Mouse (Mus musculus) cerebellum, adult 11-12 months (tissue): ENCODE data around the gene Lpcat4.
A peak's percentile ranks its signal among the peaks of the same experiment; 100 is the strongest.

Experiments
- DNase-seq: peaks from one replicate; pipeline ENCODE4 v3.0.0; 2022

The Lpcat4 gene

DNA sequence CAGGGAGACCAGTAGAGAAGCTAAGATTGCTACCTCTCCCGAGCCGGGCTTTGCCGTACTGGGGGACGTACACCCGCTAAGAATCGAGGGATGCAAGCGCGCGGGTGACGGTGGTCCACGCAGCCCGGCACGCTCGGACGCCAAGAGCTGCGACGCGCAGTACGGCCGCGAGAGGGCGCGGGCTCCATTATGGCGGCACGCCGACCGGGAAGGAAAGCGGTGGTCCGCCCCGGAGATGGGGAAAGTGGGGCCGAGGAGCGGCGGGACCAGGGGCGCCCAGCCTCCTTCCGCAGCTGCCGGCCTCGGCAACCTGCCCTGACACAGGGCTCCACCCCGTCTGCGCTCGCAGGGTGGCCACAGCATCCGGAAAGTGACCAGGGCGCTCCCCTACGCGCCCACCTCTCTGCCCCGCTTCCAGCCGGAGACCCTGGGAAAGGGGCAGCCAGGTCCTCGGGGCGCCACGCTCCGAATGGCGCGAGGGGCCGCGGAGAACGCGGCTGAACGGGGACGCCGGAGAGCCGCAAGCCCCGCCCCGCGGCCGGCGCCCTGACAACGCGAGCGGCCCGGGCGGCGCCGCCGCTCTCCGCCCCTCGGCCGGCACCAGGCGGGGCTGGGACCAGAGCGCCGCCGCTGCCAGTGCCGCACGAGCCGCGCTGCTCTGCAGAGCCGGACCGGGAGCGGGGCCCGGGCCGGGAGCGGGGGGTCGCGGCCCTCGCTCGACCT is at the start of gene Lpcat4:
Gene Lpcat4, plus strand, starts transcription at position 257 of the 723 bp plus-strand sequence.
- DNase-seq, result peak; percentile 88

DNA sequence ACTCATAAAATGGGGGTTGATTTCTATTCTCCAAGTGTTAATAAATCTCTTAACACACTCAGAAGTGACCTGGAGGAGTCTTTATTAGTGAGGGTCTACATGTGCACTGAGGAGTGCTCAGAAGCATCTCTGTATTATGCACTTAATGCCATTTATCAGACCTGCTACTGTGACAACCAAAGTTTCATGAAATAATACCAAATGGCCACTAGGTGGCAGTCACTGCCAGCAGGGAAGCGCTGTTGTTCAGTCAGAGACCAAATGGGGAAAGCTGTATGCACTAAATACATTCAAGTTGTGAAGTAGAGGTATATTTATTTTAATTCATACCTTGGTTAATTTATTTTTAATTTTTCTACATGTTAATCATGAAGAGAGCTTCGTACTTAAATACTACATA is 42.4 kb upstream of the Lpcat4 start:
- DNase-seq, result peak; percentile 10

DNA sequence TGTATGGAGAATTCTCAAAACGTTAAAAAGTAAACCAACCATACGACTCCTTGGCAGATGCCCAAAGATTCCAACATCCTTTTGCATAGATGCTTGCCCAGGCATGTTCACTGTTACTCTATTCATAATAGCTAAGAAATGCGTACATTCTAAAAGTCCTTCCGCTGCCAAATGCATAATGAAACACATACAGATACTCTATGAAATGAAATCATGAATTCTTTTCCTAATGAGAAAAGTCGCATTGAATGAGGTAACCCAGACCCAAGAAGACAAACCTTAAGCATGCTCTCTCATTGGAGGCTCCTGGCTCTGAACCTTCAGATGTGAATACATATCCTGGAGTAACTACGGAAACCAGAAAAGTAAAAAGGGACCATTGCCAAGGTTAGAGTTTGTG is 36.2 kb upstream of the Lpcat4 start:
- no peak for DNase-seq

DNA sequence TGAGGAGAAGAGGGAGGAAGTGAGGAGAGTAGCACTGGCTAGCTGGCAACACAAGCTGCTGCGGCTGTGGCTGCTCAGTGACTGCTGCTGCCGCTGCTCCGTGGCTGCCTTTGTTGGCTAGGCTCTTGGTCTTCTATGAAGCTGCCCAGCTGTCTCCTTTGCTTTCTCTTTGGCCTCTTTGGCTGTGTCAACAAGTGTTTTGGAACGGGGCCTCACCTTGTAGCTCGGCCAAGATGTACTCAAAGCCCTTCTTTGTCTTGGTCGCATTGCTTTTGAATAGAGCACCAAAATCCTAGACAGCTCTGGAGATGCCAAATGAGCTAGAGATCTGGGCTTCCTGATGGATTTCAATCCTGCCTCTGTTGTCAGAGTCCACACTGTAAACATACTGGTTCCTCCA is 29.1 kb upstream of the Lpcat4 start:
- peak; percentile 47 for DNase-seq

DNA sequence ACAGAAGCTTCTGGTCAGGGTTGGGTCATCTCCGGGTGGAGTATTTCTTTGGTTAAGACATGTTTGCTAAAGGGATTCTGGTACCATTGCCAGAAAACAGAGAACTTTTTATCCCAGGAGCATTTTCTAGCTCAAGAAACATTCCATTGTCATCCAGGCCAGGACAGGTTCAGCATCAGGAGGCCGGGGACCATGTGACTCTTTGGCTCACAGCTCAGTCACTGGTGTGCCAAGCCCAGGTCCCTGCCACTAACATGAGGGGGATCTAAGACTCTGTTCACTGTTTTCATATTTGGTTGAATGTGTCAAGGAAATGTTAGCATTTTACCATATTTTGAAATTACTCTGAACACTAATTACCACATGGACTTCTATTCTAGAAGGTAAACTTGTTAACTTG is 28.6 kb upstream of the Lpcat4 start:
- no peak for DNase-seq

DNA sequence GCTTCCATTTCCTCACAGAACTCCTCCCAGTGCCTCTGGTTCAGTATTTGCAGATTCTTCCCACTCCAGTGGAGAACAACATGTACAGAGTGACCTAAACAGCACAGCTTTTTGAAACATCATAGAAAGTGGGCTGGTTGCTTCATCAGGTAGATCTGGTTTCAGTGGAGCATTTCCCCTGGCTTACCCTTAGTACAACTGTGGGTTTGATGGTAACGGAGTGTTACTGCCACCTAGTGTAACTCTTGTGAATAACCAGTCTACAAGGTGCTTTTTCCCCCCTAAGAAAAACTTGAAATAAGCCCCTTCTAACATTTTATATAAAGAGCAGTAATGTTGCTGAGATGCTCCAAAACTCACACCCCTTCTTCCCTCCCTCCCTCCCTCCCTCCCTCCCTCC is 23.3 kb upstream of the Lpcat4 start:
- DNase-seq, result no peak

DNA sequence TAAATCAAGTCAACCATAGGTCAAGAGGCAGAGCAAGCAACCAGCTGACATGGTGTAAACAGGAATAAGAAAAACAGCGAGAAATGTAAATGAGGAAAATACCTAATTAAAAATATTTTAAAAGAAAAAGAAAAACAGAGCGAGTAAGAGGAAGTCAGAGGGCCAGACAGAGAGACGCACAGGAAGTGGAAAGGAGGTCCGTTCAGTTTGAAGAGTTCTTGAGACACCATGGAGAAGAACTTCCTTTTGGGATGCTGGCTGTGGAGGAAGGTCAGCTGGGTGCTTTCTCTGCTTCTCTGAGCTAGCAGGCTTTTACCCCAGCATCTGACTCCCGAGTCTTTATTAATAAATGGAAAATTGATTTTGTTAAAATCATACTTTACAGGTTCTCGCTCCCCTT is 21.7 kb upstream of the Lpcat4 start:
- no peak for DNase-seq

DNA sequence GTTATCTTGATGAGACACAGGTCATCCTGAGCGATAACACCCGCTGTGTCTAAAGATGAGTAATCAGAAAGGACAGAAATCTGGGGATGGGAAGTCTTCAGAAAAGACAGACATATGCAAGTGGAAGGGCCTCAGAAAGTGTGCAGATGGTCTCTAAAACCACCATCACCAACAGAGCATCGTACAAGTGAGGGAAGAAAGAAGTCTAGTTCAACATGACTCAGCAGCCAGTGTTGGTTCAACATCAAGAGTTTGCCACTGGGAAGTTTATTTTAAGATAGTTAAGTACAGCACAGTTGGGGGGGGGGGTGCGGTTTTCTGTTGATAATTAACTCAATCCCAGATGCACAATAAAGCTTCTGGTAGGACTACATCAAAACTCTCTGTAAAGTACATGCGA is 18.4 kb upstream of the Lpcat4 start:
- DNase-seq, result no peak

DNA sequence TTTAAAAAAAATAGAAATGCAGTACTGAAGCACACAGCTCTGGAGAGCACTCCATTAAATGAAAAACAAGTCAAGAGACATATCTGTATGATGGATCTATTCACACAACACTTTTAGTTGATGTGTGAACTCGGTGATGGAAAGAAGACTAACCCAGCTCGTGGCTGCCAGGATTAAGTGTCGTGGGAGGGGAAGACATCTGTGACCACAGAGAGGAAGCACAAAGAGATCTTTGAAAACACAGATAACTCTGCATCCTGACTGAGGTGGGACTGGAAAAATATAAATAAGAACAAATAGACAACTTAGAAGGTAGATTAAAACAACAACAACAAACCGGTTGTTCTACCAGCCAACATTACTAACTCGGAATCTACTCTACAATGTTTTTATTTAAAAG is 16.7 kb upstream of the Lpcat4 start:
- DNase-seq, result no peak

DNA sequence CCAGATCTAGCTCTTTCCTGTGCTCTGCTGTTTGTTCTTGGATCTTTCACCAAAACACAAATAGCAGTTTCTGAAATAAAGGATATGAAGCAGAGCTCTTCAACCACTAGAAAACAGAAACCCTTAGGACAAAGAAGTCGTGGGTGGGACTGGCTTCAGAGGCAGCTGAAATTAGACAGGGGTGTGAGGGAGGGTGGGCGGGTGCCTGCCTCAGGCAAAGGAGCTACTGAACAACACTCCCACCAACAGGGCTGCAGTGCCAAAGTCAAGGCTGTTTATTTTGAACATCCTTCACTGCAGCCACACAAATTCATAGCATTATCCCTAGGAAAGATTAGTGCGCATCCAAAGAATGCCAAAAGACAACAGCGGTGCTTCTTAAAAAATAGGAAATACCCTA is 14.9 kb upstream of the Lpcat4 start:
- no peak for DNase-seq

DNA sequence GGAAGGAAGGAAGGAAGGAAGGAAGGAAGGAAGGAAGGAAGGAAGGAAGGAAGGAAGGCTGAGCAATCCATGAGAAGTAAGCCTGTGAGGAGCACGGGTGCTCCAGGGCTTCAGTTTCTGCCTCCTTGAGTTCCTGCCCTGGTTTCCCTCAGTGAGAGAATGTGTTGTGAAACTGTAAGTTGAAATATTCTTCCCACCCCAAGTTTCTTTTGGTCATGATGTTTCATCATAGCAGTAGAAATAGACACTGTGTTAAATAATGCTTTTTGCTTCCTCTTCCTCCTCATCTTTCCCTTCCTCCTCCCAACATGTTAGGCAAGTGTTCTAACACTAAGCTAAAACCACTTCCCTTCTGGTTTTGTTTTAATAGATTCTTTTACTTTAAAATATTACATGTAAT is 6.6 kb upstream of the Lpcat4 start:
- no peak for DNase-seq

DNA sequence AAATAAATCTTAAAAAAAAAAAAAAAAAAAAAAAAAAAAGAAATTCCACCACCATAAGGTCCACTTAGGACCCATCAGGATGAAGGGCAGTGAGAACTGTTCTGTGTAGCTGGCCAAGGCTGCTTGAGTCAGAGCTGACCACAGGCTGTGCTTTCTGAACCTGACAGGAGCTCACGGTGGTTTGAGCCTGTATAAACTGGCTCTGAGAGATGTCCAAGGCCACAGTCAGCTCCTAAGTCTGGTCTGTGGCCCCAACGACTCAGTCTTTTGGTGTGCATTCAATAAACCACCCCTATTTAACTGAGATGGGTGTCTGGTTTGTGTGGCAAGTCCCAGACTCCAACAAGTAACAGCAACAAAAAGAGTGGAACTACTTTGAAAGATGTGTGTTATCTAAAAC is 2.6 kb upstream of the Lpcat4 start:
- no peak for DNase-seq

DNA sequence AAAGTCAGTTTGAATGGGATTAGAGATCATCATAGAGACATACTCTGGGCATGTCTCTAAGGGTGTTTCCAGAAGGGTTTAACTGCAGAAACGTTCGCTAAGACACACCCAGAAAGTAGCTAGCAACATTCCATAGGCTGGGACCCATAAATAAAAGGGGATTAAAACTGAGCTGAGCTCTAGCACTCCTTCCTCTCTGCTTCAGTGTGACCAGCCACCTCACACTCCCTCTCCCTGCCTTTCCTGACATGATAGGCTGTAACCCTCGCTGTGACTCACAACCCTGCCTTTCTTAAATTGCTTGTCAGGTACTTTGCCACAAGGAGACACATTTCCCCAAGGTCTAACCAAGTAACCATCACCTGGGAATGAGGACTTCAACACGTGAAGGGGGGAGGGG is 1.3 kb upstream of the Lpcat4 start:
- DNase-seq, result no peak

DNA sequence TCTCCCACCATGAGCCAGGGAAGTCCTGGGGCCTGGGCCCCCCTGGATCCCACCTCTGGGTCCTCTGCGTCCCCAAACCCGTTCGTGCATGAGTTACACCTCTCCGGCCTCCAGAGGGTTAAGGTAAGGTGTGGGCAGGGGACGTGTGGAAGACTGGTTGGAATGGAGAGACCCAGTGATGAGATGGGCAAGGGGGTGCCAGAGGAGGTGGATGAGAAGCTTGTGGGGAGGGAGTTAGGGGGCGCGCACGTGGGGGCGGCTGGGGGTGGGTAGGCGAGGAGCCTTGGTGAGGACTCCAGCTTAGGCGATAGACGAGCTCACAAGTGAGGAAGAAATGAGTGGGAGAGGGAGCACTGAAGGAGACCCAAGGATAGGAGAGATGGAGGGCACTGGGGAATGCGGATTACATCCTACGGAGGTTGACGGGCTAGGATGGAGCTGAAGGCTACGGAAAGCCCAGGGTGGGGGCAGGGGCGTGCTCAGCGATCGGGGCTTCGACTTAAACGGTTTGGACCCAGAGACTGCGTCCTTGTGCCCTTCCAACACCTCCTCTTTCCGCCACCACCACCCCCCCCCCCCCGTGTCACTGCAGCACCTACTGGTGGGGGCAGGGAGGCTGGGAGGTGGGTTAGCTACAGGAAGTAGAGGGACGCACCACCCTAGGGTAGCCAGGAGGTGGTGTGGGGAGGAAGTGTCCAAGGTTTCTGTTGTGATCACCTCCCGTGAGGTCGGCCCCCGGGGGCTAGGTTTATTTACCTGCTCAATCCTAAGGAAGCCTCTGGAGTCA is 860 bp downstream of the Lpcat4 start:
- peak; percentile 70 for DNase-seq

DNA sequence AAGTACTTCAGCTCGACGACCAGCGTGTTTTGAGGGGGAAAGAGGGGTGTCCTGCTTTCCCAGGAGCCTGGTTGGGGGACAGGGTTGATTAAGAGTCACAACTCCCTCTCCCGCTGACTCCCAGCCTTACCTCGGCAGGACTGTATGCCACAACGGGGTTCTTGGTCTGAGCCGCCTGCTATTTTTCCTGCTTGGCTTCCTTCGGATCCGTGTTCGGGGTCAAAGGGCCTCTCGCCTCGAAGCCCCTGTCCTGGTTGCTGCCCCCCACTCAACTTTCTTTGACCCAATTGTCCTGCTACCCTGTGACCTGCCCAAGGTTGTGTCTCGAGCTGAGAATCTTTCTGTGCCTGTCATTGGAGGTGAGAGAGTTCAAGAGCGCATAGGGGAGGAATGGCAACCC is 2.5 kb downstream of the Lpcat4 start:
- DNase-seq, result no peak

DNA sequence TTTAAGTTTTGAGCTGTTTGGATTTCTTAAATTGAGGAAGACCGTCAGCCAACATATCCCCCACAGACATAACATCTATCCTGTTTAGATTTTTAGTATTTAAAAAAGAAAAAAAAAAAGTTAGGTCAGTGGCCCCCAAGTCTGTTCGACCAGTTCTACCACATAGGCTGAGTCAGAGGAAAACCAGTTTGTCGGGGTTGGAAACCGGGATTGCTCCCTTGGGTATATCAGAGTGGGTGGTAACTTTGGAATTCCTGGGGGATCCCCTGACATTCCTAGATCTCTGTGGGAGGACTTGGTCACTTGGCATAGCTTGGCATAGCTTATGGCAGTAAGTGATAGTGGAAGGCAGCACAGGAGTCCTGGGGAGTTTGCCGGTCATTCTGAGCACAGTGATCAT is 6.0 kb downstream of the Lpcat4 start:
- no peak for DNase-seq

DNA sequence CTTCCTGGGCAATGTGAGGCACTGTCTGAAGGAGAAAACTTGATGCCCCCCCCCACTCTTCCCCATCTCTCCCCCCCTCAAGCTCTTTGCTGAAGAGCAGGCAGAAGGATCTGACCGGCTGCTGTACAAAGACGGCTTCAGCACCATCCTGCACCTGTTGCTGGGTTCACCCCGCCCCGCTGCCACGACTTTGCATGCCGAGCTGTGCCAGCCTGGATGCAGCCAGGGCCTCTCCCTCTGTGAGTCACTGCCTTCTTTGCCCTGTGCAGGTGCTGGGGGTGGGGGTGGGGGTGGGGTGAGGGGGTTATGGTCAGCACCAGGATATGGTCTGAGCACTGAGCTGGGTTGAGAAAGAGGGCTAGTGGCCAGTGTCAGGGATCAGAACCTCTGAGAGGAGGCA is 6.9 kb downstream of the Lpcat4 start:
- no peak for DNase-seq

DNA sequence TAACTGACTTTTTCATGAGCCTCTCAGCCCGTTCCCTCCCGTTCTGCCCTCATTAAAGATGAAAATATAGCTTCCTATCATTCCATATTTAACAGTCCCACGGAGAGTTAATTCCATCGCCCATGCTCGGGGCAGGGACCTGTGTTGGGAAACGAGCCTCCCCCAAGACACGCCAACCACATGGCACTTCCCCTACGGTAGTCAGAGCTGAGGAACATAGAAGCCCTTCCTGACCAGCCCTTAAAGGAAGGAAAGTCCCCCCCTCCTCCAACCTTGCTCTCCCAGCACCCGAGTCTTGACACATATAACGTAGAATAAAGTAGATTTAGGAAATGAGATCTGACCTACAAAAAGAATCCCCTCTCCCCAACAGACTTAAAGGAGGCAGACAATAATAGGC is 8.1 kb downstream of the Lpcat4 start:
- DNase-seq, result no peak

DNA sequence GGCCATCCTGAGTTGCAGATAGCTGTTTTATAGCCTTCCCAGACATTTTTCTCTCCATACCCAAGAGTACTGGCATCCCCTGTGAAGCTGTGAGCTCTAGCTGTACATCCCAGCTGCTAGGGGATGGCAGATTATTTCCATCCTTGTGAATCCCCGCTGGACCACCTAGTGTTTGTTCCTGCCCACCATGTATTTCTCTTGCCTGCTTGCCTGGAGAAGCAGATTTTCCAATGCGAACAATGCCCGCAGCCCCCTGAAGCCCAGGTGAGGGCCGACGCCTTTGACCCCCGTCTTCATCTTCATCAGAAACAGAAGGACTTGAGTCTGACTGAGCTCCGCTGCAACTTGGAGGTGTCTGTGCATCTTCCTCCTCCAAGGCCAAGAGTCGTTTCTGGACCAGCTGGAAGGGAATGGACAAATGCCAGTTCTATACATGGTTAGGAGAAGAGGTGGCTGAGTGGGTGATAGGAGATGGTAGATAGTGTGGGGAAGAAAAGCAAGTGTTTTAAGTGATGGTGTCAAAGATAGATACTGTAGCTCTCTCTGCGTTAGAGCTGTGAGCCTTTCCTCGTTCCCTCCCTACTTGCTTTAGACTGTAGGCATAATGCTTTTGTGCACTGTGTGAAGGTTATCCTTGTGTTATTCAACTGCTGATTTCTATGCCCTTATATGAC is 10.6 kb downstream of the Lpcat4 start:
- no peak for DNase-seq

DNA sequence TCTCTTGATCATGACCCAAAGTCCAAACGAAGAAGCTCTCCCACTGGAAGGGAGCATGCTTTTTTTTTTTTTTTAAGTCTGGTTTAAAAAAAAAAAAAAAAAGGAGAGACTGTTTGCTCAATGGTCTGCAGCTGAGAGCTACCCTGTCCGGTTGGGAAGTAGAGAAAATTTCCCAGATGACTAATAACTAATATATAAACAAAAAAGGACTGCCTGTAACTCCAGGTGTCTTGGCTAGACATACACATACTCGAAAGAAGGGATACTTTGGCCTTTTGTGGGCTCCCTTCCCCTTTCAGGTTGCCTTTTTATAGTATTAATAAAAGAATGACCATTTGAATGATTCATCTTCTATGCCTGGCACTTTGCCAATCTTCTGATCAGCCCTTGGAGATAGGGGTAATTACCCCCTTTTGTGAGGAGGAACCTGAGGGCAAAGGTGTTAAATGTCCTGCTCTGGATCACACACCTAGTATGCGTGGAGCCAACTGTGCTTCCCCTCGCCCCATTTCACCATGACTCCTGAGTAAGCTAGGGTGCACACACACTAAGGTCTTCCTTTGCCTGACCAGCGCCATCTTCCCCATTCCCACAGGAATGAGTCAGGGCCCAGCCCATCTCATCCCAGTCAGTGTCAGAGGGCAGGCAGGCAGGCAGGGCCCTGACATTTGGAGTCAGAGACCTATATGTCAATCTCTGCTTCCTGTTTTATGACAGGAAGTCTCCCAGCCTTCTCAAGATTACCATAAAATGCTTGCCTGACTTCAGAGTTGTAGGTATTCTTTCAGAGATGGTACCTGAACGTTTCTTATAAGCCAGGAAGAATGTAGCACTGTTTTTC is 15.6 kb downstream of the Lpcat4 start:
- no peak for DNase-seq

DNA sequence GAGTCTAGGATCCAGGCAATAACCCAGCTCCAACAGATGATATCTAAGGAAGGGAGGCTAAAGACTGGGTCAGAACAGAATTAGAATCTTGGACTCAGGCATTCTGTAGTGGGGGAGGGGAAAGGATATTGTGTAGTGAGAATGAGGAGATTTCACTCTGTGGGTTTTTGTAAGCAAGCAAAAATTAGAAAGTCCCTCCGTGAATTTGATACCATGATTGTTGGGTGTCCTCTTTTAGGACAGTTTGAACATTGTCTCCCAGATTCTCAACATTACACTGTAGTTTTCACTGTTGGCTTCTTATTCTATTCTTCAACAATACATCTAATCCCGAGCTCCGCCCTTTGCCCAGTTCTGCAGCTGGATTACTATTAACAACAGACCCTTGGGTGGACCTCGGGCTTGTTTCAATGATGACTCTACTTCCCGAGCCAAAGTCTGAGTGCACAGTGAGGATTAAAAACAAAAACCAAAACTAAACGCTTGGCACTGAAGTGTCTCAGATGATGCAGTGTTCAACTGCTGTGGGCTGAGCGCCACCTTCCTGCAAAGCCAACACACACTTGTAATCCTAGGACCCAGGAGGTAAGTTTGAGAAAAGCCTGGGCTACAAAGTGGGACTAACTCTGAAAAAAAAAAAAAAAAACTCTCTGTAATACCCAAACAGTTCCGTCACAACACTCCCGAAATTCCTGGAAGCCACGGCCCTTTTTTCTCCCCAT is 20.1 kb downstream of the Lpcat4 start, which contains the start of gene Nutm1:
Gene Nutm1, minus strand, starts transcription at position 51 of the 722 bp plus-strand sequence.
- no peak for DNase-seq
